Mouse (Mus musculus): ENCODE results near the gene Trpt1. TPM values are rescaled to one million over a fixed set of nuclear protein-coding genes. Genes with fewer than 3 reads are reported as not detected.

Gene Trpt1
- polyA plus RNA-seq (2012; rRNA removed; ENCODE audit: low replicate concordance) = 17.9 and 28.2 TPM in 2 replicates

DNA sequence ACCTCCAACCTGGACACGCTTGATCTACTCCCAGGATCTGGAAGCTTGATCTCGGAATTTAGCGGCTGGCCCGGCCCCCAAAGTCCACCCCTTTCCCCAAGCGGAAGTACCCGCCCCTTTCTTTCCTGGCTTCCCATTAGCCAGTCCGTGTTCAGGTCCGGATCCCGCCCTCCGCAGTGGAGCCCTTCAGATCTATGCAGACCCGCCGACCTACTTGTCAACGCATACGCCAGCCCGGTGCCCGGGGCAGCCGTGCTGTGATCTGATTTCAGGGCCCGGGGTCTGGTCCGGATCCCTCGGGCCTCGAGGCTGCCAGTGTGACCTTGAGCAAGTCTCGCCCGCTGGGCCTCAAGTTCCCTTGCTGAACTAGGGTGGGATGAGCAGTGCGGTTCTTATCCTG is at the start of gene Trpt1, which contains the start of gene Nudt22:
Gene Trpt1 (plus strand): TSS at position 126 of the 400 bp plus-strand sequence.
Gene Nudt22 (minus strand): TSS at position 112 of the 400 bp plus-strand sequence.

DNA sequence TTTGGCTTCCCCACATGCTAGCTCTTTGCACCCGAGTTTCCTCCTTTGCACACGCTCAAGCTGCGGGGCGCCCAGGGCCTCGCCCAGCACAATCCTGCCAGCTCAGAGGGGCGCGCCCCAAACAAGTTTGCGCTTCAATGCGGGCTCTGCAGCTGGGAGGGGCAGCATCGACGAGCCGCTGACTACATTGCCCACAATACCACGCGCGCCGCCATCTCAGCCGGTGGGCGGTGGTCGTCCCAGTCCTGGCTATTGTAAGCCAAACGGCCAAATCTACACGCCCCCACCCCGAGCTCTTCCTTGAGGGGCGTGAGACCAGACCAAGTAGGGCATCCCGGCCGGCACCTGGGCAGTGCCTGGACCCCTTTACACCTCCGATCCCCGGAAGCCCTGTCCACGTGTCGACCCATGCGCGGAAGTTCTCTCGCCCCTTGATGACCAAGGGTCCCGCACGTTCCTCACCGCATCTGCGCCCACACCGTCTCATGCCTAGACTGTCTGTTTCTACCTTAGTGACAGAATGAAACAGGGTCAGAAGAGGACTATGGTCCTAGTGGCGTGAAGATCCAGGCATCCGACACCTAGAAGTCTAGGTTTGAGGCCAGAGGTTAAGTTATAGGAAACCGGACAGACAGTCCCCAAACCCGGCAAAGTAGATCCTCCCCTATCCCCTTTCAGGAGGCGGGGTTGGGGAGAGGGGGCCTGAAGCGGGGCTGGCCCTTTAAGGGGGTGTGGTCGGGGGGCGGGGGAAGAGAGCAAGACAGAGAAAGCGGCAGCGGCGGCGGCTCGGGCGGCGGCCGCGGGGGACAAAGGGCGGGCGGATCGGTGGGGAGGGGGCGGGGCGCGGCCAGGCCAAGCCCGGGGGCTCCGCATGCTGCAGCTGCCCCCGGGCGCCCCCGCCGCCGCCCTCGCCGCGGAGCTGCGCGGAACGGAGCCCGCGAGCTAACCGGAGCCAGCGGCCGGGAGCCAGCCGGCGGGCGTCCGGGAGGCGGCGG is 21.4 kb upstream of the Trpt1 start, which contains the start of gene Ppp1r14b:
Gene Ppp1r14b (plus strand): TSS at position 758 of the 995 bp plus-strand sequence.

GRCm38 (mm10) chr19:6975537-6976521 is 20.1 kb upstream of the Trpt1 start, which contains the start of gene Plcb3:
TSS of gene Plcb3 (minus strand) at chr19:6976470.

DNA sequence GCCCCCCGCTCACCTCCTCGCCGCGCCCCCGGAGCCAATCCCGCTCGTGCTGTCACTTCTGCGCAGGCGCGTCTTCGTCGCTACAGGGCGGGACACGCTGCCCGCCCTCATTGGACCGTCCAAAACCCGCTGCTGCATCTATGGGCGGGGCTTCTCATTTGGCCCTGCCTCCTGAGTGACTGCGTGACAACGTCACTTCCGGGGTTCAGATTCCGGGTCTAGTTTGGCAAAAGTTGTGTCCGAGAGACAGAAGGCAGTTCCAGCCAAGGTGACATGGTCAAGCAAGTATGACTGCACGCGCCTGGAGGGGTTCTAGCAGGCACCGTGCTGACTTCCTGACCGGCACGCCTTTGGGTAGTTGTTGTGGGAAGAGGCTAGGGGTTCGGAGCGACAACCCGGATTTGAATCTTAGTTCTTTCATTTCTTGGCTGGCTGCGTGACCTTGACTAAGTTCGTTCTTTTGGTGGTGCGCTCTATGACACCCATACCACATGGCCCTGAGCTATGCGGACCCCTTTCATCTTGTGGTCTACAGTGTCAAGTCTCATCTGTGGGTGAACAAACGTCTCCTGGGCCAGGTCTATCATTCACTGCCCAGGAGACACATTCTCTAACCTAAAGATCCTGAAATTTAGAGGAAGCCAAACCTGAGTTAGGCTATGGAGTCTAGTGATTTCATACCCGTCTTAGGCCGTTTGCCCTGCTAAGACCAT is 15.4 kb upstream of the Trpt1 start, which contains the start of gene Fkbp2:
Gene Fkbp2 (minus strand): TSS at position 121 of the 713 bp plus-strand sequence.

DNA sequence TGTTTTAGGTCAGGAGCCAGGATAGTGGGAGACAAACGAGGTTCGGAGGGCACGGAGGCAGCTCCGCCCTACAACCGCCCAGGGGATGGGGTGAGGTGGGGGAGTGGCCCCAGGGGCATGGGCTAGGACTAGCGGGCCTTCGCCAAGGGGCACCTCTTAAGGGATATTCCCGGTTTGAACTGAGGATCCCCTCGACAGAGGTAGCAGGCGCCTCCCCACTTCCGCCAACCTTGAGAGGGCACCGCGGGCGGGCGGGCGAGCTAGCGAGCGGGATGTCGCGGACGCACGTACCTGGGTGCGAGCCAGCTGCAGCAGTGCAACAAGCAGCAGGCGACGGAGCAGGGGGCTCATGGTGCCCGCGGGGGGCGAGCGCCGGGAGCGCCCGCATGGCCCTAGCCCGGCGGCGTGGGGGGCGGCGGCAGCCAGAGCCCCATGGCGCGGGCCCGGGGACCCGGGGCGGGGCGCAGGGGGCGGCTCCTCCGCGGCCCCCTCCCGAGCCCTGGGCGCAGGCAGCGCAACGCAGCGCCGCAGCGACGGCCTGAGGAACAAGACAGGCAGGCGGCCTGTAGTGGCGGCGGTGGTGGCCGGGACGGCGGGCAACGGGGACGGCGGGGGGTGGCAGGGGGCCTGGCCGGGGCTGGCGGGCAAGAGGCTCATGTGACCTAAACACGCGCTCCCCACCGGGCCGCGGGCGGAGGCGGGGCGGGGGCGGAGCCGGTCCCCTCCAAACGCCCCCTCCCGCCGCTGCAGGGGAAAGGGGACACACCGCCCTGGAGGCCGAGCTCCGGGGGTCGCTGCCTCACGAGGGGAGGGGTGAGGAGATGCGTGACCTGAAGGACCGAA is 8.6 kb upstream of the Trpt1 start, which contains the start of gene Vegfb:
Gene Vegfb (minus strand): TSS at position 591 of the 843 bp plus-strand sequence.

GRCm38 (mm10) chr19:6992011-6992858 is 3.7 kb upstream of the Trpt1 start, which contains the start of gene Dnajc4:
TSS of gene Dnajc4 (minus strand) at chr19:6992572.

DNA sequence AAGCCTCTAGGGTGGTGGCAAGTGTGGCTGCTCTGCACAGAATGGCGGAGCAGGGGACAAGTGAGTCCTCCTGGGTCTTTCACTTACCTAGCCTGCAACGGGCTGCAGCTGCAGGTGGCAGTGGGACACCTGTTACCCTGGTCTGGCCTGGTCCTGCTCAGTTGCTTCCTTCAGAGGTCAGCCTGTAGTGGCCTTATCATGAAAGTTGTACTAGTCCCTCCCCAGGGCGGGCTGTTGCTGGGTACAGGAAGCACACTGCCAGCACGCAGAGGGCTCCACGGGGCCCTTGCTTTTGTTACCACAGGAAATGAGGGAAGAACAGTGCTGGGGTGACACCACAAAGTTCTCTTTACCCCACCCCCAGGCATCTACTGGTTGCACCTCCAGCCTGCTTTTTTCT is 23.3 kb downstream of the Trpt1 start, which contains the start of gene Fermt3:
Gene Fermt3 (minus strand): TSS at position 279 of the 400 bp plus-strand sequence.

DNA sequence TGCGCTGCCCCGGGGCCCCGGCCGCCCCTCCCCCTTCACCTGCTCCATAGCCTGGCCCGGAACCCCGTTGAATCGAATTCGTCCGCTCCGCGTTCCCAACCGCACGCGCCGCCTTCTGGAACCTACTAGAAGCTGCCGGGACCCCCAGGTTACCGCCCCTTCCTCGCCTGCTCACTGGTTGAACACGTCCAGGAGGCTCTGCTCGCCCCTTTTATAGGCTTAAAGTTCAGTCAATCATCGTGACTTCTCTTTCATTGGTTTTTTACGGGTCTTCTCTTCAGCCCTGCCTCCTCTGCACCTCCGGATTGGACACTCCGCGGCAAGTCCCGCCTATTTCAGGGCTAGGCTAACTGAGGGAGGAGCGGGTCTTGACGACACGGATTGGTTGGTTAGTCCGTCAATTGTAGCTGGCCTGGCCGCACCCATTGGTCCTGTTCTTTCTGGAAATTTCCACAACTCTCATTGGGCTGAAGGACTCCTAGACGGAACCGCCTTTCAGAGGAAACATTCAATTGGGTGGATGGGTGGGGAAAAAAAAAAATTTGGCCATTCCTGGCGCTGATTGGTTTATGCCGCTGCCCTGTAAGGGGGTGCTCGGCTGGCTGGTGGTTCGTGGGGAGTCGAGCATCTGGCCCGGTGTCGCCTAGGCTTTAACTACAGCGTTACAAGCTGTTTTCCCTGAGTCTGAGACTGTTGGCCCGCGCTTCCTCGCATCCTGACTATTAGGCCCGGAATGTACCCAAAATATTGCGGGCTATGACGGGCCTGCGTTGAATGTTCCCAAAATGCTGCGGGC is 44.1 kb downstream of the Trpt1 start, which contains the start of gene Stip1:
Gene Stip1 (minus strand): TSS at position 127 of the 796 bp plus-strand sequence.

Other genes starting within 250 kb of the Trpt1 start
- gene Rps6ka4, start 155.5 kb upstream of the Trpt1 start, polyA plus RNA-seq (2012; rRNA removed; ENCODE audit: low replicate concordance) = 35.7 and 47.9 TPM in 2 replicates
- gene Ccdc88b, start 137.9 kb upstream of the Trpt1 start, polyA plus RNA-seq (2012; rRNA removed; ENCODE audit: low replicate concordance) = 3.9 and 11.2 TPM in 2 replicates
- 91.6 and 154 TPM in 2 replicates for gene Trmt112, start 86.4 kb upstream of the Trpt1 start, polyA plus RNA-seq (2012; rRNA removed; ENCODE audit: low replicate concordance)
- gene Prdx5, start 86.0 kb upstream of the Trpt1 start, polyA plus RNA-seq (2012; rRNA removed; ENCODE audit: low replicate concordance) = 149 and 307 TPM in 2 replicates
- gene Esrra, start 74.3 kb upstream of the Trpt1 start, polyA plus RNA-seq (2012; rRNA removed; ENCODE audit: low replicate concordance) = 52.6 and 64.4 TPM in 2 replicates
- 0.11 and 2.8 TPM in 2 replicates for gene Catsperz, start 70.8 kb upstream of the Trpt1 start, polyA plus RNA-seq (2012; rRNA removed; ENCODE audit: low replicate concordance)
- gene Kcnk4, start 61.6 kb upstream of the Trpt1 start, polyA plus RNA-seq (2012; rRNA removed; ENCODE audit: low replicate concordance) = 0.50 TPM in 1 of 2 replicates, not detected in the other
- 80.9 and 93.8 TPM in 2 replicates for gene Bad, start 54.3 kb upstream of the Trpt1 start, polyA plus RNA-seq (2012; rRNA removed; ENCODE audit: low replicate concordance)
- 85.5 and 94.5 TPM in 2 replicates for gene Gpr137, start 53.7 kb upstream of the Trpt1 start, polyA plus RNA-seq (2012; rRNA removed; ENCODE audit: low replicate concordance)
- 90.2 and 135 TPM in 2 replicates for gene Ppp1r14b, start 21.2 kb upstream of the Trpt1 start, polyA plus RNA-seq (2012; rRNA removed; ENCODE audit: low replicate concordance)
- 70.5 and 107 TPM in 2 replicates for gene Plcb3, start 19.7 kb upstream of the Trpt1 start, polyA plus RNA-seq (2012; rRNA removed; ENCODE audit: low replicate concordance)
- 50.8 and 52.3 TPM in 2 replicates for gene Fkbp2, start 15.6 kb upstream of the Trpt1 start, polyA plus RNA-seq (2012; rRNA removed; ENCODE audit: low replicate concordance)
- 80.4 and 191 TPM in 2 replicates for gene Vegfb, start 8.5 kb upstream of the Trpt1 start, polyA plus RNA-seq (2012; rRNA removed; ENCODE audit: low replicate concordance)
- gene Dnajc4, start 3.6 kb upstream of the Trpt1 start, polyA plus RNA-seq (2012; rRNA removed; ENCODE audit: low replicate concordance) = 62.4 and 78.9 TPM in 2 replicates
- 33.0 and 41.1 TPM in 2 replicates for gene Nudt22, start within 50 bp of the Trpt1 start, polyA plus RNA-seq (2012; rRNA removed; ENCODE audit: low replicate concordance)
- gene Fermt3, start 23.3 kb downstream of the Trpt1 start, polyA plus RNA-seq (2012; rRNA removed; ENCODE audit: low replicate concordance) = 15.6 and 20.8 TPM in 2 replicates
- gene Stip1, start 43.8 kb downstream of the Trpt1 start, polyA plus RNA-seq (2012; rRNA removed; ENCODE audit: low replicate concordance) = 43.5 and 72.9 TPM in 2 replicates
- gene Macrod1, start 60.7 kb downstream of the Trpt1 start, polyA plus RNA-seq (2012; rRNA removed; ENCODE audit: low replicate concordance) = 29.4 and 43.1 TPM in 2 replicates
- 0.29 and 3.7 TPM in 2 replicates for gene Flrt1, start 109.6 kb downstream of the Trpt1 start, polyA plus RNA-seq (2012; rRNA removed; ENCODE audit: low replicate concordance)
- 104 and 133 TPM in 2 replicates for gene Otub1, start 210.2 kb downstream of the Trpt1 start, polyA plus RNA-seq (2012; rRNA removed; ENCODE audit: low replicate concordance)
- gene Cox8a, start 221.5 kb downstream of the Trpt1 start, polyA plus RNA-seq (2012; rRNA removed; ENCODE audit: low replicate concordance) = 1,853 and 2,406 TPM in 2 replicates
- 22.4 and 33.9 TPM in 2 replicates for gene Naa40, start 245.1 kb downstream of the Trpt1 start, polyA plus RNA-seq (2012; rRNA removed; ENCODE audit: low replicate concordance)

All from subcutaneous adipose tissue, adult 2 months (tissue).